Mouse (Mus musculus) heart, embryonic 10.5 days (tissue): ENCODE results near the gene Arhgef25. TPM values are rescaled to one million over a fixed set of nuclear protein-coding genes. Genes with fewer than 3 reads are reported as not detected.
"Not testable (repeated sequence)": the region's sequence is repeated elsewhere in the genome, so short reads cannot be mapped to it uniquely, and the experiment has no call there.

Source experiments
- DNase-seq: peaks from one replicate; pipeline ENCODE4 v3.0.0-alpha.2; 2017; ENCODE audit warnings: low spot score
- H3K27ac ChIP-seq: fragments of 300-500 bp; sonication (generic); 2 replicates; pipeline ENCODE4 v1.5.1; 2016; ENCODE audit warnings: mild to moderate bottlenecking
- H3K27me3 ChIP-seq: fragments of 300-500 bp; sonication (generic); 2 replicates; pipeline ENCODE4 v1.6.1; 2016; ENCODE audit warnings: mild to moderate bottlenecking; ENCODE audit not compliant: poor library complexity, insufficient read depth, severe bottlenecking
- H3K36me3 ChIP-seq: fragments of 300-500 bp; sonication (generic); 2 replicates; pipeline ENCODE4 v1.6.1; 2016; ENCODE audit warnings: mild to moderate bottlenecking, moderate library complexity
- H3K4me1 ChIP-seq: fragments of 300-500 bp; sonication (generic); 2 replicates; pipeline ENCODE4 v1.6.1; 2016; ENCODE audit warnings: mild to moderate bottlenecking
- H3K4me3 ChIP-seq: fragments of 300-500 bp; sonication (generic); 2 replicates; pipeline ENCODE4 v1.5.1; 2016; ENCODE audit warnings: mild to moderate bottlenecking, moderate library complexity
- H3K9me3 ChIP-seq: fragments of 300-500 bp; sonication (generic); 2 replicates; pipeline ENCODE4 v1.6.1; 2016; ENCODE audit warnings: mild to moderate bottlenecking, moderate library complexity
- WGBS: fragments of 180-500 bp; shearing (Covaris S2); methylation state at CpG from one replicate; pipeline ENCODE4 v1.1.7; 2016; 5-methylcytosine and 5-hydroxymethylcytosine counted together
- polyA plus RNA-seq: library from polyadenylated mRNA; unstranded; fragments of >200 nt; fragmentation: Nextera tagmentation; extraction: Ambion mirVana; gene quantifications from 2 replicates; pipeline ENCODE4 v1.2.1, GENCODE M21; 2016

Gene Arhgef25
- polyA plus RNA-seq, 1 experiment from 2014 or later: 28.8 TPM

- peaks cover 45% of the 10 kb centered on the region for H3K4me1 ChIP-seq
- no peak for DNase-seq
- no peaks in the 10 kb centered on the region for H3K9me3 ChIP-seq
- WGBS: 74% methylated on average over 5 of the region's 5 CpGs
- H3K27ac ChIP-seq: no peak overlapping the region; the same call in 1 of the 2 replicates
- peaks cover 65% of the 10 kb centered on the region for H3K36me3 ChIP-seq
- H3K4me3 ChIP-seq: no peak overlapping the region
- H3K27me3 ChIP-seq: no peaks in the 10 kb centered on the region
Measured at GRCm38 (mm10) chr10:127199068-127199467, 9.2 kb upstream of the Arhgef25 start.

- no peak overlapping the region; the same call in 1 of the 2 replicates for H3K27ac ChIP-seq
- H3K9me3 ChIP-seq: no peaks in the 10 kb centered on the region
- WGBS: 67% methylated on average over 2 of the region's 2 CpGs
- DNase-seq: no peak
- H3K4me3 ChIP-seq: no peak overlapping the region
- peaks cover 45% of the 10 kb centered on the region for H3K4me1 ChIP-seq
- H3K27me3 ChIP-seq: no peaks in the 10 kb centered on the region
- peaks cover 59% of the 10 kb centered on the region for H3K36me3 ChIP-seq
Measured at GRCm38 (mm10) chr10:127198492-127198891, 8.6 kb upstream of the Arhgef25 start.

- Histone ChIP-seq H3K4me1 (peaks cover 47% of the 10 kb centered on the region), H3K36me3 (peaks cover 56% of the 10 kb centered on the region), H3K9me3 (no peaks in the 10 kb centered on the region), H3K27ac (peak overlapping the region; percentile 76; the same call in 1 of the 2 replicates), H3K4me3 (no peak overlapping the region), H3K27me3 (no peaks in the 10 kb centered on the region)
- 78% methylated on average over 11 of the region's 11 CpGs for WGBS
- no peak for DNase-seq
Measured at GRCm38 (mm10) chr10:127197505-127198110, 7.7 kb upstream of the Arhgef25 start.

- H3K9me3 ChIP-seq: no peaks in the 10 kb centered on the region
- H3K4me3 ChIP-seq: no peak overlapping the region
- peaks cover 51% of the 10 kb centered on the region for H3K4me1 ChIP-seq
- 86% methylated on average over 8 of the region's 8 CpGs for WGBS
- H3K36me3 ChIP-seq: peaks cover 56% of the 10 kb centered on the region
- no peaks in the 10 kb centered on the region for H3K27me3 ChIP-seq
- no peak for DNase-seq
- peak overlapping the region; percentile 76; the same call in 1 of the 2 replicates for H3K27ac ChIP-seq
Measured at GRCm38 (mm10) chr10:127197104-127197503, 7.2 kb upstream of the Arhgef25 start.

GRCm38 (mm10) chr10:127196392-127196791 is 6.5 kb upstream of the Arhgef25 start:
- Histone ChIP-seq H3K27ac (peak overlapping the region; percentile 97), H3K4me3 (peak overlapping the region; percentile 94), H3K36me3 (peaks cover 49% of the 10 kb centered on the region), H3K4me1 (peaks cover 56% of the 10 kb centered on the region), H3K27me3 (no peaks in the 10 kb centered on the region), H3K9me3 (no peaks in the 10 kb centered on the region)
- 4% methylated on average over 5 of the region's 5 CpGs for WGBS
- DNase-seq: peak; percentile 92

GRCm38 (mm10) chr10:127195328-127196129 is 5.6 kb upstream of the Arhgef25 start, which contains the start of gene Dtx3:
TSS of gene Dtx3 (minus strand) at chr10:127195728.
- H3K27ac ChIP-seq: peak within 1 kb of the TSS; percentile 97
- no peak for DNase-seq
- H3K4me1 ChIP-seq: peaks cover 65% of the 10 kb centered on the region
- H3K9me3 ChIP-seq: no peaks in the 10 kb centered on the region
- under 1% methylated on average over 40 of the region's 47 CpGs for WGBS
- no peaks in the 10 kb centered on the region for H3K27me3 ChIP-seq
- H3K4me3 ChIP-seq: peak within 1 kb of the TSS; percentile 94
- peaks cover 45% of the 10 kb centered on the region for H3K36me3 ChIP-seq

- peaks cover 36% of the 10 kb centered on the region for H3K36me3 ChIP-seq
Measured at GRCm38 (mm10) chr10:127194428-127195327, 4.8 kb upstream of the Arhgef25 start.

GRCm38 (mm10) chr10:127193011-127193410 is 3.1 kb upstream of the Arhgef25 start:
- H3K27me3 ChIP-seq: no peaks in the 10 kb centered on the region; the same call in 1 of the 2 replicates
- 84% methylated on average over 9 of the region's 9 CpGs for WGBS
- H3K27ac ChIP-seq: peak overlapping the region; percentile 43; the same call in 1 of the 2 replicates
- no peak for DNase-seq
- H3K36me3 ChIP-seq: peaks cover 19% of the 10 kb centered on the region
- no peaks in the 10 kb centered on the region for H3K9me3 ChIP-seq
- peaks cover 86% of the 10 kb centered on the region for H3K4me1 ChIP-seq
- H3K4me3 ChIP-seq: no peak overlapping the region

More at GRCm38 (mm10) chr10:127194428-127195327, 4.8 kb upstream of the Arhgef25 start:
- 14% methylated on average over 22 of the region's 22 CpGs for WGBS
- Histone ChIP-seq H3K27ac (peak overlapping the region; percentile 97), H3K4me1 (peaks cover 73% of the 10 kb centered on the region), H3K4me3 (peak overlapping the region; percentile 94), H3K9me3 (no peaks in the 10 kb centered on the region), H3K27me3 (no peaks in the 10 kb centered on the region)
- DNase-seq: no peak

- not testable (repeated sequence) for H3K27me3 ChIP-seq, DNase-seq, H3K27ac ChIP-seq, H3K9me3 ChIP-seq, H3K4me3 ChIP-seq
- Histone ChIP-seq H3K36me3 (peaks cover 13% of the 10 kb centered on the region), H3K4me1 (peaks cover 86% of the 10 kb centered on the region)
- 41% methylated on average over 1 of the region's 1 CpGs for WGBS
Measured at GRCm38 (mm10) chr10:127192057-127192328, 2.1 kb upstream of the Arhgef25 start.

- DNase-seq: no peak
- Histone ChIP-seq H3K27ac (no peak overlapping the region; the same call in 1 of the 2 replicates), H3K36me3 (peaks cover 18% of the 10 kb centered on the region), H3K4me3 (0 out of 2 replicates have a peak overlapping the region, but pooled peaks have one; percentile 81), H3K9me3 (no peaks in the 10 kb centered on the region), H3K27me3 (no peaks in the 10 kb centered on the region; the same call in none of the 2 replicates), H3K4me1 (peaks cover 80% of the 10 kb centered on the region)
- 62% methylated on average over 19 of the region's 19 CpGs for WGBS
Measured at GRCm38 (mm10) chr10:127191191-127192056, 1.5 kb upstream of the Arhgef25 start.

- Histone ChIP-seq H3K4me1 (peaks cover 73% of the 10 kb centered on the region), H3K9me3 (no peaks in the 10 kb centered on the region), H3K27me3 (peaks cover 2% of the 10 kb centered on the region), H3K36me3 (peaks cover 19% of the 10 kb centered on the region), H3K27ac (peak overlapping the region; percentile 92), H3K4me3 (peak overlapping the region; percentile 81)
- no peak for DNase-seq
- 27% methylated on average over 14 of the region's 14 CpGs for WGBS
Measured at GRCm38 (mm10) chr10:127190398-127191190, 711 bp upstream of the Arhgef25 start.
